Mouse (Mus musculus) cerebral cortex, adult 2 months (tissue): Measurements from ENCODE around the gene Rflnb.

ENCODE experiments used
- WGBS: fragments of 180-500 bp; shearing (Covaris S2); methylation state at CpG from one replicate; pipeline ENCODE4 v1.1.7; 2018; 5-methylcytosine and 5-hydroxymethylcytosine counted together

Gene Rflnb

DNA sequence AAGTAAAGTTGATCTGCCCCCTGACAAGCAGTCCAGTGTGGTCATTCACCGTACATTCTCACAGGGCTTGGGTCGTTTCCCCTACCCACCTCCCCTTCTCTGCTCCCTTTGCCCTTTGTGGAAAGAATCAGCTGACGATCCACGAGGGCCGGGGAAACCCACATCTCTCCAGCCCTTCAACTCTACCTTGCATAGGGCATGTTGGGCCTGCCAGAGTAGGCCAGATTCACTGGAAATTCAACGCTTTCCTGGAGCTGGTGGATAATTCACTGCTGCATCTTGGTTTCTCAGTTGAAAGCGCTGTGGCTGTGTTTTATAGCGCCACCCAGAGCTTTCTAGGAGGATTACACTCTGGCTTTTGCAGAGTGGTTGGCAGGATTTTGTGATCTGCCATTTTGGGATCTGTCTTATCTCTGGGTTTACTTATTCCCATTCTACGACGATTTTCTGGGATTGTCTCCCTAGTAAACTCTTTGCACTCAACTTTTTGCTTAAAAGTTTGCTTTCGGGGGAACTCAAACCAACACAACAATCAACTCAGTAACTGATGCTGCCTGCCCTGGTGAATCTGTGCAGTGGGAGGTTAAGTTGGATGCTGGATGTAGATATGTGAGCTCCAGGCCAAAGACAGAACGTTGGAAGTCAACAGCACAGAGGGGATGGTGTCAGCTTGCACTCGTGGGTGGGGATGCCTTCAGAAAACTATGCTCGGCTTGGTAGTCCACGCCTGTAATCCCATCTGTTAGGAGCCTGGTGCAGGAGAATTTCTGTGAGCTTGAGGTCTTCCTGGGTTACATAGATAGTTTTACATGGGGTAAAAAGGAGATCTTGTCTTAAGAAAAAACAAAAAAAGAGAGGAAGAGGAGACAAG, 36.4 kb downstream of the Rflnb start:
- 83% methylated on average over 15 of the region's 15 CpGs for WGBS

DNA sequence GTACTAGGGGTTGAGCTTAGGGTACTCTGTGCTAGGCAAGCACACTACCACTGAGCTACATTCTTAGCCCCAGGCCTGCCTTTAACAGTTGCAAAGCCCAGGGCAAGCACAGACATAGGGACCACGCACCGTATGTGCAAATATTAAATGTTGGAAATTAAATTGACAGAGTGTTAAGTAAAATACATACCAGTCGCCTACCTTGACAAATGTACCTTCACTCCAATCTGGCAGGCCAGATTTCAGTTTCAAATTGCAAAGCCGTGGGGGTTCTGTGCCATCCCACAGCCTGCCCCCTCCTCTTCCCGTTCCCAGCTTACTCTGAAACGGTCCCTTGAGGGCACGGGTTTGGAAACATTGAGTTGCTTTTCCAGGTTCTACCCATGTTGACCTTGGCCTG, 41.6 kb downstream of the Rflnb start:
- 81% methylated on average over 7 of the region's 7 CpGs for WGBS

DNA sequence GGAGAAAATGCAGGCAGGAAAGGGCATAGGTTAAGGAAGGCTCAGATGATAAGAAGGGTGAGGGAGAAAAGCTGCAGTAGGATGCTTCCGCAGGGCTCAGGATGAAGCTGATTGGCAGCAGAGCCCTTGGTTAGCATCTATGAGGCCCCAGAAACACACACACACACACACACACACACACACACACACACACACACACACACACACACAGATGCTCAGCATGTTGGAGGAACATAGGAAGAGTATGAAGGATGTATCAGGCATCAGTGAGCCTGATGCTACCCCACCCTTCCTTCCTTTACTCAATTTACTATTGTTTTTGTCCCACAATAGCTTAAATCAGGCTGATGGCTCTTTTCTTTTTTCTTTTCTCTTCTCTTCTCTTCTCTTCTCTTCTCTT, 43.0 kb downstream of the Rflnb start:
- WGBS, result 94% methylated on average over 1 of the region's 1 CpGs

DNA sequence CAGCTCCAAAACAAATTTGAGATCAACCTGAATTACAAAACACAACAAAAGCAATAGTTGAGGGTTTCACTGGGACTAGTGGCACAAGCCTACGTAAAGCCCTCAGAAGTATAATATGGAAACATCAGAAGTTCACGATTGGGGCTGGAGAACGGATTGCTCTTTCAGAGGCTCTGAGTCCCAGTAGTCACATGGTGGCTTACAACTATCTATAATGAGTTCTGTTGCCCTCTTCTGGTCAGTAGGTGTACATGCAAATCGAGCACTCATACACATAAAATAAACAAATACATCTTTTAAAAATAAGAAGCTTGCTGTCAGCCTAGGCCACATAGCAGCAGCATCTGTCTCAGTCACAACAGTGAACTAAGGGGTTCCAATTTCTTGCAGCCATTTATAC, 44.4 kb downstream of the Rflnb start:
- 78% methylated on average over 4 of the region's 4 CpGs for WGBS

DNA sequence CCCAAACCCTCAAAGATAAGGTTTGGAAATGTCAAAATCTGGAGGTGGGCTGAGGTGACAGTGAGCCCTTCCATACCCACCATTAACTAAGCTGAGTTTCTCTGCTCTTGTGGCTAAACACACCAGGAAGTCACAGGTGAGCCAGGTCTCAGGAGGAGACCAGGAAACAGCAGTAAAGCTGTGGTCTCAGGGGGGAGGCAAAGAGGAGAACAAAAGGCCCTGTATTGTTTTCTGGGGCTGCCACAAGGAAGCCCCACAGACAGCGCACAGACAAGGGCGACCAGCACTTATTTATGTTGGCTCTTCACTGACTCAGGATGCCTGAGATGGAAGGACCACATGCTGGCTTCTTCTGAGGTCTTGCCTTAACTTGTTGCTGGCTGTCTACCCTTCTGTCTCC, 47.2 kb downstream of the Rflnb start:
- 64% methylated on average over 2 of the region's 2 CpGs for WGBS

DNA sequence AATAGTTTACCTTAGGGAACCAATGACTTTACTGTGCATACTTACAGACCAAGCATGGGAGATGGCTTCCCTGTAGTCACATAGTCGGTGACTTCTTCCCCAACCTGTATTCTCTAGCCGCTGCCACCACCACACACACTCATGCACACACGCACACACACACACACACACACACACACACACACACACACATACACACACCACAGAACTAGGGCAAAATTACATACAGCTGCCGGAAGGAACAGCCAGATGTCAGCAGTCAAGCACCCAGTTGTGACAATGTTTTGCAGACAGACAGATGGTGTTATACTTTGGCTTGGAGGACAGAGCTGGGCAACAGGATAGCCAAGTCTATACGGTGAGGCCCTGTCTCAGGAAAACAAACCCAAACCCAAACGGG, 49.5 kb downstream of the Rflnb start:
- 87% methylated on average over 6 of the region's 6 CpGs for WGBS

DNA sequence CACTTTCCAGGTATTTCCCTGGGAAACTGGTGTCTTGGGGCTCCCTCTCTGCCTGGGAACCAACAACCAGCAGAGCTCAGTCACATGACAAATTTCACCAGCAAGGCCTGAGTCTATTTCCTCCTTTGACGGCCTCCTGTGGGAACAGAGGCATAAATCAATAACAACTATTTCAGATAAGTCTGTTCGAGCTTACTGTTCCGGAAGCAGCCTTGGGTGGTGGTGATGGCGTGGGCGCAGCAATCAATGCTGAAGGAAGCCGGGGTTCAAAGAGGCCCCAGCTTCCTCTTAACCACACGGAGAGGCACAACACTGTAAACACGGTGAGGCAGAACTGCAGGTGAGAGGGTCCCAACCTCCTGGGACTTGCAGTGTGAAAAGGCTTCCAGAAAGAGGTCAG, 50.8 kb downstream of the Rflnb start:
- whole genome bisulfite sequencing, result 65% methylated on average over 8 of the region's 8 CpGs

DNA sequence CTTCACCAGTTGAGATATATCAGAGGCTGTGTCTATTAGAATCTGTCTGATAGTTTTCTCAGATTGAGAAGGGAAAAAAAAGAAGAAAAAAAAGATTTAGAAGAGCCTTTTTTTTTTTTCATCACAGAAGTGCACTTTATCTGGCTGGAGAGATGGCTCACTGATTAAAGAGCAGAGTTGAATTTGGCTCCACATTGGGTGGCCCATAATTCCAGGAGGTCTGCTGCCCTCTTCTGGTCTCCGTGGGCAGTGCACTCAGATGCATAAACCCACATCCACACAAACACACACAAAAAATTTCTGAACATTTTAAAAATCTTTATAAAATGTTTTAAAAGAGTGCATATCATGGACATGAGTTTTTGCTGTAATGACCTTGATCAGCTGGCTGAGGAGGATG, 53.6 kb downstream of the Rflnb start:
- WGBS, result 89% methylated on average over 1 of the region's 1 CpGs

DNA sequence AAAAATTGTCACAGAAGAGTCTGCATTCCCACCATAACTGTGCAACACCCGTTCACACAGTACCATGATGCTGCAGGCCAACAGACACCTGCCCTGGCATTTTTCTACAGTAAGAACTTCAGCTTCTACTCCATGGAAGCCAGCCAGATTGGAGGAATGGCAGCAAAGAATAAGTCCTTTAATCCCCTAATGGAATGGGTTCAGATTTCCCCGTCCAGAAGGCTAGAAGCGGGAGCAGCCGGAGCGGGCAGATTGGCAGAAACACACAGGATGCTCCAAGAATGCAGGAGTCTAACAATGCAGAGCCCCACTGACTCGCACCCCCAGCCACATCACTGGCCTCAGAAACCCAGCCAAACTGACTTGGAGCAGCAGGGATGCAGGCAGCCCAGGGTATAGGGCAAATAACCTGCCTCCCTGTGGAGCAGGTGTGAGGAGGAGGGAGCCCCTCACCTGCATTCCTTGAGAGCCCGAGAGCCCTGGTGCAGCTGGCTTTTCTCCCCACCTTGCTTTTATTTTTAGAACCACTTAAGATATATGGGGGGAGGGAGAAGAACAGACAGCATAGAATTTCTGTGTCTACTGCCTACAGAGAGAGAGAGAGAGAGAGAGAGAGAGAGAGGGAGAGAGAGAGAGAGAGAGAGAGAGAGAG, 54.5 kb downstream of the Rflnb start:
- 52% methylated on average over 7 of the region's 7 CpGs for WGBS

DNA sequence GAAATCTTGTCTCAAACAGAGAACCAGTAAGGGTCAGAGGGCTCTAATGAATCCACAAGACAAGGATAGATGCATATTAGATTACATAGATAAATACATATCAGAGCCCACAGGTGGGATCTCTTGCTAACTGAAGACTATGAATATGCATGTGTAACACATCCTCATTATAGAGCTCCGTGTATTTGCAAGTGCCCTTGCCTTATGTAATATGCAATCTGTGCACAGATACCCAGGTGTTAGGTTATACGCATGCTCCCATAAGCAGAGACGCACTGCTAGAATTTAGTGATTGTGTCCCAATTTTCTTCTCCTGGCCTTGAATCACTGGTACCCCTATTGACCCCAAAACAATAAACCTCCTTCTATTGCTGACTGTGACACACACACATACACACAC, 55.4 kb downstream of the Rflnb start:
- WGBS, result 72% methylated on average over 3 of the region's 3 CpGs

DNA sequence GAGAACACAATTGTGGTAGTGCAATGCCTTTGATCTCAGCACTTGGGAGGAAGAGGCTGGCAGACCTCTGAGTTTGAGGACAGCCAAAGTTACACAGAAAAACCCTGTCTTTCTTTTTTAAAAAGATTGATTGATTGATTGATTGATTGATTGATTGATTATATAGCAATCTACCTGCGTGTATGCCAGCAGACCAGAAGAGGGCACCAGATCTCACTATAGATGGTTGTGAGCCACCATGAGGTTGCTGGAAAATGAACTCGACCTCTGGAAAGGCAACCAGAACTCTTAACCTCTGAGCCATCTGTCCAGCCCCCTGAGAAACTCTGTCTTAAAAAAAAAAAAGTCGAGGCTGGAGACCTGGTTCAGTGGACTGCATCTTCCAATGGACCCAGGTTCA, 57.0 kb downstream of the Rflnb start:
- WGBS, result 27% methylated on average over 3 of the region's 3 CpGs
